Mouse (Mus musculus): ENCODE data around the gene Cgnl1. TPM values are rescaled to one million over a fixed set of nuclear protein-coding genes. Genes with fewer than 3 reads are reported as not detected.

Gene Cgnl1
- polyA plus RNA-seq, 1 experiment = 25.0 TPM

DNA sequence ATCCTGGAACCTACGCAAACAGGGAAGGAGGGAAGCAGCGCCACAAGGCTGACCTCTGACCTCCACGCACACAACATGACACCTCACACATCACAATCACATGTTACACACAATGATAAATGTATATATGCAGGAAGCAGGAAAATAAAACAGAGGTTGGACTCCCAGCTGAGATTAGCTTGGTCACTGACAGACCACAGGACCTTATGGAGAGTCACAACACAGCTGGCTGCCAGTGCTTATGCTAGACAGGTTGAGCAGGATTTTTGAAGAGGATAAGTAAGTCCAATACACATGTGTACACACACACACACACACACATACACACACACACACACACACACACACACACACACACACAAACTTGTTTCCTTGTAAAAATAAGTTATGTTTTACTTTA, 105.9 kb downstream of the Cgnl1 start:
- H3K27ac ChIP-seq (ENCODE audit: insufficient read depth, low read length) = no peak overlapping the region
- H3K27me3 ChIP-seq (ENCODE audit: control insufficient read depth, insufficient read depth, low read length) = no peaks in the 10 kb centered on the region
- peaks cover 3% of the 10 kb centered on the region; the same call in 1 of the 2 replicates for H3K4me1 ChIP-seq (ENCODE audit: control insufficient read depth, insufficient read depth, low read length)
- TF ChIP-seq POLR2A (IDR thresholded peaks at IDR 0.05; ENCODE audit: borderline replicate concordance, insufficient read depth, low read length) (no peak), CTCF (IDR thresholded peaks at IDR 0.05; ENCODE audit: borderline replicate concordance, insufficient read depth, low read depth, low read length) (no peak)
- DNase-seq = no peak
- WGBS = 99% methylated on average over 3 of the region's 3 CpGs
- H3K4me3 ChIP-seq (replicated peaks; ENCODE audit: insufficient read depth, low read depth, low read length) = no peak overlapping the region

DNA sequence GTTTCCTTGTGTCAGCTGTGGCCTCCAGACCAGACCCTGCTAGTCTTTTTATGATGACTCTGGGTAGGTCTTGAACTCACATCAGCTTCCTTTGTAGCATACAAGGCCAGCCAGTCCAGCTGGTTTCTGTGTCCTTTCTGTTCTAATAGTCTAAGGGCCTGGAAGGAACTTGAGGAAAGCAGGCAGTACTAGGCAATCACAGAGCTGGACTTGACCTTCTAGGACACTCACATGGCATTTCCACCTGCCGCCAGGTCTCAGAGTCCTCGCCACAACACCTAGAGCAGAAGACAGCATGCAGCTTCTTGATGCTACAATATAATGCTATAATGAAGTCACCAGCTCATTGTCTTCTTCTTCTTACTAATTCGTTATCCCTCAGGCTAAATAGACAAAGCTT, 106.5 kb downstream of the Cgnl1 start:
- H3K4me1 ChIP-seq (ENCODE audit: control insufficient read depth, insufficient read depth, low read length) = peaks cover 3% of the 10 kb centered on the region; the same call in 1 of the 2 replicates
- H3K27ac ChIP-seq (ENCODE audit: insufficient read depth, low read length) = no peak overlapping the region
- TF ChIP-seq POLR2A (IDR thresholded peaks at IDR 0.05; ENCODE audit: borderline replicate concordance, insufficient read depth, low read length) = no peak
- TF ChIP-seq CTCF (IDR thresholded peaks at IDR 0.05; ENCODE audit: borderline replicate concordance, insufficient read depth, low read depth, low read length) = no peak
- DNase-seq = no peak
- H3K4me3 ChIP-seq (replicated peaks; ENCODE audit: insufficient read depth, low read depth, low read length) = no peak overlapping the region
- 94% methylated on average over 3 of the region's 3 CpGs for WGBS
- H3K27me3 ChIP-seq (ENCODE audit: control insufficient read depth, insufficient read depth, low read length) = no peaks in the 10 kb centered on the region

DNA sequence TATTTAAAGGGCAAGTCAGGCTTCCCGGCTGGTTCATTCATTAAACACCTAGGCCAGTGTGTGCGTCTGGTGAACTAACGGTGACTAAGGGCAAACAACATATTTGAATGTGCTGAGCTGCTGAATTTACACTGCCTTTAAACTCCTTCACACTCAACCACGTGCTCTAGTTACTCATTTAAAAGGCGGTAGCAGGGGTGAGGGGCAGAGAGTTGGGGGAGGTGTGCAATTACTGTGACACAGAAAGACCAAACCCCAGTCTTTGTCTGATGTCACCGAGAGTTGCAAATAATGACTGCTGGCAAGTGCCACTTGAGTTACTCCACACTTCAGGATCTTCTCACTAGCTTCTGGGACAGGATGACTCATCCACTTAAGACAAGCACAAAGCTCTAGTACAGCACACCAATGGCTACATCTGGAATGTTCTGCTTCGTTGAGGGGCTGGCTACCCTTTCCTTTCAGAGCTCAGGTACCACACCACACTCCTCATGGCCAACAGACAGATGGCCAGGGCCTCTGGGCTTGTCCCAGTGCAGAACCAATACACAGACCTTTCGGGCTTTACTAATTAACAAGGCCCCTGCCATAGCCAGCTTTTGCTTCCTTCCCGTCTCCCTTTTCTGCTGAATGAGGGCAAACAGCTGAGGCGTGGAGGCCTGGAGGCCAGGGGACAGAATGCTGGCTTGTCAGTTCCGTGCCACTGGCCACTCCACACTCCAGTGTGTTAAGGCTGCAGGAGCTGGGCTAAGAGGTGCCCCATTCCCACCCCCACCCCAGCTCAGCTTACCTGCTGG, 107.8 kb downstream of the Cgnl1 start:
- 80% methylated on average over 11 of the region's 11 CpGs for WGBS
- Histone ChIP-seq H3K27ac (ENCODE audit: insufficient read depth, low read length) (no peak overlapping the region), H3K4me1 (ENCODE audit: control insufficient read depth, insufficient read depth, low read length) (peaks cover 3% of the 10 kb centered on the region; the same call in 1 of the 2 replicates), H3K27me3 (ENCODE audit: control insufficient read depth, insufficient read depth, low read length) (no peaks in the 10 kb centered on the region), H3K4me3 (replicated peaks; ENCODE audit: insufficient read depth, low read depth, low read length) (no peak overlapping the region)
- no peak for DNase-seq
- TF ChIP-seq POLR2A (IDR thresholded peaks at IDR 0.05; ENCODE audit: borderline replicate concordance, insufficient read depth, low read length) (no peak), CTCF (IDR thresholded peaks at IDR 0.05; ENCODE audit: borderline replicate concordance, insufficient read depth, low read depth, low read length) (no peak)

DNA sequence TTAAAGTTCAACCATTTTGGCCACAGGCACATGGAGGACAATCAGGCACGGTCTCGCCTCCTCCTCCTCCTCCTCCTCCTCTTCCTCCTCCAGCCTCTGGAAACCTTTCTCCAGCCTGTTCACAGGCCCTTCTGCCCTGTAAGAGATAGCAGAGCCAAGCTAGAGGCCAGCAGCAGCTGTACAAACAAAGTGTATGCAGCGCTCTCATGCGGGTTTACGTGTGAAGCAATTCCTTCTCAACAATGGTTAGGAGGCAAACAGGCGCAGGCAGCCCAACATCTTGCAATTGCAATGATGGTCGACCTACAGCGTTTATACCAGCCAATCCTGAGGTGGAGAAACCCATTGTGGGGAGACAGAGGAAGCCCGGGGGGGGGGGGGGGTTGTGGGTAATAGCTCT, 110.9 kb downstream of the Cgnl1 start:
- no peaks in the 10 kb centered on the region for H3K27me3 ChIP-seq (ENCODE audit: control insufficient read depth, insufficient read depth, low read length)
- TF ChIP-seq POLR2A (IDR thresholded peaks at IDR 0.05; ENCODE audit: borderline replicate concordance, insufficient read depth, low read length) (no peak), CTCF (IDR thresholded peaks at IDR 0.05; ENCODE audit: borderline replicate concordance, insufficient read depth, low read depth, low read length) (no peak)
- H3K4me1 ChIP-seq (ENCODE audit: control insufficient read depth, insufficient read depth, low read length) = no peaks in the 10 kb centered on the region
- DNase-seq = no peak
- WGBS = 80% methylated on average over 9 of the region's 9 CpGs
- H3K27ac ChIP-seq (ENCODE audit: insufficient read depth, low read length) = no peak overlapping the region
- no peak overlapping the region for H3K4me3 ChIP-seq (replicated peaks; ENCODE audit: insufficient read depth, low read depth, low read length)

DNA sequence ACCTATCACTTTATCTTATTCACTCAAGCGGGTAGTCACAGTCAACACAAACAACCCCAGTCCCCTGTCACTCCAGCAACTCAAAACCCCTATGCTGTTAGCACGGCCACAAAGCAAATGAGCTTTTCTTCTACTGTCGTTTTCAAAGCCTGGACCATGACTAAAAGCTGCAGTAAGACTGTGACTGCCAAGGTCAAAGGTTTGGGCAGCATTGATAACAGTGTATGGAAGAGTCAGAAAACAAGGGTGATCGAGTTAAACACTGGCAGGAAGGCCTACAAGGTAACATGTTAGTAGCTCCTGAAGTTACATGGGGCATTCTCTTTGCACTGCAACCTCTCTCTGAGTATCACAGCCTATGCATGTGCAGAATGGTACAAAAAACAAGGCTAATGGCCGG, 111.7 kb downstream of the Cgnl1 start:
- no peaks in the 10 kb centered on the region for H3K27me3 ChIP-seq (ENCODE audit: control insufficient read depth, insufficient read depth, low read length)
- no peaks in the 10 kb centered on the region for H3K4me1 ChIP-seq (ENCODE audit: control insufficient read depth, insufficient read depth, low read length)
- H3K27ac ChIP-seq (ENCODE audit: insufficient read depth, low read length) = no peak overlapping the region
- no peak overlapping the region for H3K4me3 ChIP-seq (replicated peaks; ENCODE audit: insufficient read depth, low read depth, low read length)
- TF ChIP-seq CTCF (IDR thresholded peaks at IDR 0.05; ENCODE audit: borderline replicate concordance, insufficient read depth, low read depth, low read length) (no peak), POLR2A (IDR thresholded peaks at IDR 0.05; ENCODE audit: borderline replicate concordance, insufficient read depth, low read length) (no peak)
- DNase-seq = no peak
- 77% methylated on average over 5 of the region's 5 CpGs for WGBS

DNA sequence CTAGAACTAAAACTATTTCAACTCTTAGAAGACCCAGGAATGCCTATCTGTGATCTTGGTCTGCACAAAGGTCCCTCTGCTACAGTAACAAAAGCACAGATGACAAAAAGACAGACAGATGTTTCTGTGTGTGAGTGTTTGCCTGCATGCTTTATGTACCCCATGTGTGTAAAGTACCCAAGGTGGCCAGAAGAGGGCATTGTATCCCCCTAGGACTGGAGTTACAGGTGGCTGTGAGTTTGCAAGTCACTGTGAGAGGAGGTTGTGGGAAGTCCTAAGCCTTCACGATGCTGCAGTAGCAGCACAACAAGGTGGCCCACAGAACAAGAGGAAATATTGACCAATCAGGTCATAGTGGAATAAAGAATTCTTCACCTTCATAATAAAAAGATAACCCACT, 114.2 kb downstream of the Cgnl1 start:
- no peaks in the 10 kb centered on the region for H3K4me1 ChIP-seq (ENCODE audit: control insufficient read depth, insufficient read depth, low read length)
- TF ChIP-seq CTCF (IDR thresholded peaks at IDR 0.05; ENCODE audit: borderline replicate concordance, insufficient read depth, low read depth, low read length) (no peak), POLR2A (IDR thresholded peaks at IDR 0.05; ENCODE audit: borderline replicate concordance, insufficient read depth, low read length) (no peak)
- no peak overlapping the region for H3K27ac ChIP-seq (ENCODE audit: insufficient read depth, low read length)
- H3K4me3 ChIP-seq (replicated peaks; ENCODE audit: insufficient read depth, low read depth, low read length) = no peak overlapping the region
- H3K27me3 ChIP-seq (ENCODE audit: control insufficient read depth, insufficient read depth, low read length) = no peaks in the 10 kb centered on the region
- DNase-seq = no peak
- 96% methylated on average over 1 of the region's 1 CpGs for WGBS

DNA sequence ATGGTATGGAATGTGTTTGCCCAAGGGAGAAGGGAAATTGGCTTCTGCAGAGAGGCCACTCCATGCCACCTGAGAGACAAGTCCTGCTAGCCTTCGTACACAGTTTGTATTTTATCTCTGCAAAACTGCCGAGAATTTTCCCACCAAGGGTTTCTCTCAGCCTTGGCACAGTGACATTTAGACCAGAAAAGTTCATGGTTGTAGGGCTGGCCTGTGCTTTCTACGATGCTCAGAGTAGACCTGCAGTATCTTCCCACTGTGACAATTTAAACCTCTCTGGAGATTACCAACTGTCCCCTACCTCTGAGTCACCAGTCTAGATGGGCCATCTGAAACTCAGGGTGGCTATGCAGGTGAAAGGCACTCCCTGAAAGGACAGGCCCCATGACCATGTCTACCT, 116.5 kb downstream of the Cgnl1 start:
- Histone ChIP-seq H3K27me3 (ENCODE audit: control insufficient read depth, insufficient read depth, low read length) (no peaks in the 10 kb centered on the region), H3K4me3 (replicated peaks; ENCODE audit: insufficient read depth, low read depth, low read length) (no peak overlapping the region), H3K27ac (ENCODE audit: insufficient read depth, low read length) (no peak overlapping the region), H3K4me1 (ENCODE audit: control insufficient read depth, insufficient read depth, low read length) (no peaks in the 10 kb centered on the region)
- 75% methylated on average over 3 of the region's 3 CpGs for WGBS
- TF ChIP-seq CTCF (IDR thresholded peaks at IDR 0.05; ENCODE audit: borderline replicate concordance, insufficient read depth, low read depth, low read length) = no peak
- no peak for TF ChIP-seq POLR2A (IDR thresholded peaks at IDR 0.05; ENCODE audit: borderline replicate concordance, insufficient read depth, low read length)
- DNase-seq = no peak

DNA sequence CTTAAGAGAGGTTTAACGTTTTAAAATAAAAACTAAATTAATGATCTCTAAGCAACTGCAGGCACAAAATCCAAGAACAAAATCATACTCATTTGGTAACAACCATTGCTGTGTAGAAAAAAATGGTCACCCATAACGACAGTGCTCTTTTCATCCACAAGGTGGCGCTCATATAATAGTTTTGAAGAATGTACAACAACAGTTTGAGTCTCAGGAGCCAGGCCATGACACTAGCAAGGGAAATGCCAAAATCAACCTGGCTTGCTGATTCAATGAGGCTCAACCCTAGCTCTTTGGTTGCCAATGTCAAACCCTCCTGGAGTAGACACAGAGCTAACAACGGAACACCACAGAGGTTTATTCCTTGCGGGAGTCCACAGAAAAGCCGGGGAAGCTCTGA, 125.3 kb downstream of the Cgnl1 start:
- TF ChIP-seq CTCF (IDR thresholded peaks at IDR 0.05; ENCODE audit: borderline replicate concordance, insufficient read depth, low read depth, low read length) (peak; percentile 54; the same call in 1 of the 2 replicates), POLR2A (IDR thresholded peaks at IDR 0.05; ENCODE audit: borderline replicate concordance, insufficient read depth, low read length) (no peak)
- Histone ChIP-seq H3K27me3 (ENCODE audit: control insufficient read depth, insufficient read depth, low read length) (no peaks in the 10 kb centered on the region), H3K4me1 (ENCODE audit: control insufficient read depth, insufficient read depth, low read length) (no peaks in the 10 kb centered on the region), H3K27ac (ENCODE audit: insufficient read depth, low read length) (no peak overlapping the region), H3K4me3 (replicated peaks; ENCODE audit: insufficient read depth, low read depth, low read length) (no peak overlapping the region)
- 23% methylated on average over 6 of the region's 6 CpGs for whole genome bisulfite sequencing
- DNase-seq = peak; percentile 81 to 82
